ENCODE assay signal across 20 mouse cellular contexts in the genomic region with DNA sequence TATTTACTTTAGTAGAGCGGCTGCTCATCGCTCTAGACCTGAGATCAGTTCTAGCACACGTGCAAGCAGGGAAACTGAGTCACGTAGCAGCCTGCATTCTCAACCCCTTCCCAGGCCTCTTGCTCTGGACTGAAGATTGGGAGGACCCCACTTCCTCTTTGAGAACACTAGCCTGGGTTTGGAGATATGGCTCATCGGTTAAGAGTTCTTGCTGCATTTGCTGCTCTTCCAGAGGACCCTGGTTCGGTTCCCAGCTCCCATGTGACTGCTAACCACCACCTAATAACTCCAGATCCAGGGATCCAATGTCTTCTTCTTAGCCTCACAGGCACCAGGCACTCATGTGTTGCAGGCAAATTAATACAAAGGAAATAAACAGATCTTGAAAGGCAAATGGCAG. TPM values are rescaled to one million over a fixed set of nuclear protein-coding genes. Genes with fewer than 3 reads are reported as not detected.
DNase-seq lines count a peak whose midpoint lies in the region; ATAC-seq and TF ChIP-seq lines count a peak whose summit lies in the region.
"Had no signal": no experiment of that assay in that cellular context is flagged by ENCODE, and none has a peak within 500 bp of the region (broad histone marks: within the 10 kb centered on the region; RNA-seq: fewer than 3 reads in every experiment).

No protein-coding gene starts in this region.

- peak overlapping the region; percentile 6; the same call in 1 of the 2 replicates for H3K4me3 ChIP-seq in heart, embryonic 16.5 days (ENCODE audit: low read length)
- H3K4me3 ChIP-seq in heart, embryonic 11.5 days (ENCODE audit: low read depth, low read length) = no peak overlapping the region
- no peak overlapping the region for H3K4me3 ChIP-seq in spleen, adult 2 months (ENCODE audit: extremely low read depth, insufficient read depth, insufficient read length)
- H3K4me3 ChIP-seq in MEL (ENCODE audit: control insufficient read depth in 1 of 2, insufficient read depth in 1 of 2, low read depth in 2 of 2, low read length in 2 of 2) = peak overlapping the region; percentile 69 to 84
- H3K4me3 ChIP-seq in liver, embryonic 15.5 days (replicated peaks) = no peak overlapping the region
- no peak overlapping the region for H3K4me3 ChIP-seq in hindbrain, embryonic 10.5 days
- H3K4me3 ChIP-seq: embryonic facial prominence, embryonic 12.5 days; forebrain, embryonic 15.5 days; heart, adult 2 months; heart, embryonic 12.5 days had no signal

- DNase-seq in spleen, adult 2 months (ENCODE audit: low read depth in 1 of 2, low spot score in 2 of 2) = no peak
- DNase-seq in spleen, postnatal 14 days (ENCODE audit: low spot score in 2 of 2) = no peak
- peak; percentile 97 for DNase-seq in MEL (ENCODE audit: low read depth, low spot score)
- no peak for DNase-seq in hindbrain, embryonic 10.5 days (ENCODE audit: low spot score)
- DNase-seq in kidney, postnatal 14 days = no peak
- DNase-seq: adrenal gland, adult 8-10 months; cerebellum, adult 11 months; cerebellum, adult 8-10 months; cerebellum, postnatal 14 days; embryo, embryonic 11 days; gastrocnemius, postnatal 14 days; heart, postnatal 10 days had no signal

- no peak for ATAC-seq in heart, embryonic 16.5 days (replicated peaks; ENCODE audit: extremely low read depth, insufficient read depth, low FRiP score)
- ATAC-seq in heart, embryonic 11.5 days (replicated peaks; ENCODE audit: insufficient number of reproducible peaks, low FRiP score, low TSS enrichment) = no peak
- no peak for ATAC-seq in liver, embryonic 15.5 days (ENCODE audit: insufficient read depth)
- ATAC-seq: forebrain, embryonic 15.5 days had no signal

- H3K4me1 ChIP-seq in heart, embryonic 16.5 days (ENCODE audit: control insufficient read depth, insufficient read depth, low read length) = peaks cover 38% of the 10 kb centered on the region
- H3K4me1 ChIP-seq in heart, embryonic 11.5 days (ENCODE audit: control insufficient read depth, insufficient read depth, low read length) = peaks cover 25% of the 10 kb centered on the region
- H3K4me1 ChIP-seq in spleen, adult 2 months (ENCODE audit: control insufficient read depth, insufficient read depth, insufficient read length) = peaks cover 35% of the 10 kb centered on the region
- H3K4me1 ChIP-seq in MEL (ENCODE audit: control insufficient read depth in 1 of 2, insufficient read depth in 2 of 2, low read length in 2 of 2) = peaks cover 35 to 71% of the 10 kb centered on the region in 2 experiments
- peaks cover 88% of the 10 kb centered on the region for H3K4me1 ChIP-seq in liver, embryonic 15.5 days (replicated peaks)
- peaks cover 44% of the 10 kb centered on the region for H3K4me1 ChIP-seq in hindbrain, embryonic 10.5 days (replicated peaks)

- H3K79me2 ChIP-seq in MEL (ENCODE audit: control insufficient read depth, insufficient read depth, low read length, poor library complexity) = peaks cover 80% of the 10 kb centered on the region

- TF ChIP-seq RAD21 in MEL (IDR thresholded peaks at IDR 0.05; ENCODE audit: low read depth, low read length) = no peak

- H3K36me3 ChIP-seq in heart, embryonic 16.5 days (ENCODE audit: control insufficient read depth, insufficient read depth) = no peaks in the 10 kb centered on the region
- no peaks in the 10 kb centered on the region for H3K36me3 ChIP-seq in heart, embryonic 11.5 days (ENCODE audit: control insufficient read depth, insufficient read depth, low read length)
- no peaks in the 10 kb centered on the region for H3K36me3 ChIP-seq in spleen, adult 2 months (ENCODE audit: control insufficient read depth, insufficient read depth, low read length)
- H3K36me3 ChIP-seq in MEL (ENCODE audit: control insufficient read depth in 1 of 2, insufficient read depth in 2 of 2, low read length in 2 of 2) = peaks cover 14 to 71% of the 10 kb centered on the region in 2 experiments
- H3K36me3 ChIP-seq in liver, embryonic 15.5 days (replicated peaks) = no peaks in the 10 kb centered on the region
- H3K36me3 ChIP-seq in hindbrain, embryonic 10.5 days = no peaks in the 10 kb centered on the region
- H3K36me3 ChIP-seq: embryonic facial prominence, embryonic 12.5 days; forebrain, embryonic 15.5 days; heart, embryonic 12.5 days had no signal

- H3K4me2 ChIP-seq in heart, embryonic 16.5 days (ENCODE audit: low read depth, low read length) = peak overlapping the region; percentile 27; the same call in 1 of the 2 replicates
- no peak overlapping the region for H3K4me2 ChIP-seq in heart, embryonic 11.5 days
- no peak overlapping the region for H3K4me2 ChIP-seq in liver, embryonic 15.5 days
- H3K4me2 ChIP-seq: embryonic facial prominence, embryonic 12.5 days; forebrain, embryonic 15.5 days; heart, embryonic 12.5 days; hindbrain, embryonic 14.5 days had no signal

- 91% methylated on average over 6 of the region's 6 CpGs for WGBS in heart, embryonic 16.5 days
- WGBS in heart, embryonic 11.5 days (ENCODE audit: insufficient replicate concordance) = 90% methylated on average over 6 of the region's 6 CpGs
- WGBS in spleen, adult 2 months = 70% methylated on average over 6 of the region's 6 CpGs
- 57% methylated on average over 6 of the region's 6 CpGs for WGBS in liver, embryonic 15.5 days (ENCODE audit: insufficient replicate concordance)
- 92% methylated on average over 6 of the region's 6 CpGs for WGBS in hindbrain, embryonic 10.5 days

- no peak overlapping the region for H3K9ac ChIP-seq in heart, embryonic 16.5 days (ENCODE audit: low read length)
- H3K9ac ChIP-seq in heart, embryonic 11.5 days (ENCODE audit: low read depth, low read length) = no peak overlapping the region
- peak overlapping the region; percentile 91 for H3K9ac ChIP-seq in MEL (ENCODE audit: control insufficient read depth, low read depth, low read length, poor library complexity, severe bottlenecking)
- no peak overlapping the region for H3K9ac ChIP-seq in liver, embryonic 15.5 days
- H3K9ac ChIP-seq: embryonic facial prominence, embryonic 12.5 days; forebrain, embryonic 15.5 days; heart, embryonic 12.5 days; hindbrain, embryonic 14.5 days had no signal

- no peak for TF ChIP-seq POLR2A in spleen, adult 2 months (IDR thresholded peaks at IDR 0.05; ENCODE audit: low read depth, low read length)
- TF ChIP-seq POLR2A in MEL (IDR thresholded peaks at IDR 0.05; ENCODE audit: control insufficient read depth in 1 of 2, insufficient read depth in 1 of 2, low read depth in 1 of 2, low read length in 2 of 2, poor library complexity in 1 of 2) = peak in 1 of 2 experiments; percentile 37; a peak in 1 of 4 replicates

- no peak for TF ChIP-seq EP300 in MEL (IDR thresholded peaks at IDR 0.05; ENCODE audit: low read depth in 1 of 2, low read length in 2 of 2)

- no peaks in the 10 kb centered on the region for H3K9me3 ChIP-seq in heart, embryonic 16.5 days (replicated peaks; ENCODE audit: control insufficient read depth, low read length)
- no peaks in the 10 kb centered on the region for H3K9me3 ChIP-seq in heart, embryonic 11.5 days (replicated peaks; ENCODE audit: control insufficient read depth, low read length)
- no peaks in the 10 kb centered on the region for H3K9me3 ChIP-seq in MEL (replicated peaks; ENCODE audit: insufficient read depth, low read length)
- H3K9me3 ChIP-seq in liver, embryonic 15.5 days (replicated peaks) = no peaks in the 10 kb centered on the region
- H3K9me3 ChIP-seq in hindbrain, embryonic 10.5 days = no peaks in the 10 kb centered on the region
- H3K9me3 ChIP-seq: embryonic facial prominence, embryonic 12.5 days; forebrain, embryonic 15.5 days; heart, embryonic 12.5 days had no signal

- H3K27me3 ChIP-seq in heart, embryonic 16.5 days (ENCODE audit: control insufficient read depth, insufficient read depth, low read length) = no peaks in the 10 kb centered on the region
- H3K27me3 ChIP-seq in heart, embryonic 11.5 days (ENCODE audit: control insufficient read depth, insufficient read depth, low read length) = 0 out of 2 replicates have a peak, but pooled peaks cover 3% of the 10 kb centered on the region
- H3K27me3 ChIP-seq in spleen, adult 2 months (ENCODE audit: control insufficient read depth, insufficient read depth, low read length) = no peaks in the 10 kb centered on the region
- H3K27me3 ChIP-seq in MEL (ENCODE audit: control insufficient read depth in 1 of 2, insufficient read depth in 2 of 2, low read length in 2 of 2) = no peaks in the 10 kb centered on the region
- no peaks in the 10 kb centered on the region for H3K27me3 ChIP-seq in liver, embryonic 15.5 days
- H3K27me3 ChIP-seq in hindbrain, embryonic 10.5 days (ENCODE audit: insufficient read depth, poor library complexity, severe bottlenecking) = peaks cover 4% of the 10 kb centered on the region; the same call in 1 of the 2 replicates
- H3K27me3 ChIP-seq: embryonic facial prominence, embryonic 12.5 days; forebrain, embryonic 15.5 days had no signal

- H3K27ac ChIP-seq in heart, embryonic 16.5 days (ENCODE audit: low read length) = no peak overlapping the region; the same call in 1 of the 2 replicates
- no peak overlapping the region for H3K27ac ChIP-seq in heart, embryonic 11.5 days (ENCODE audit: low read depth, low read length)
- 0 out of 2 replicates have a peak overlapping the region, but pooled peaks have one; percentile 6 for H3K27ac ChIP-seq in spleen, adult 2 months (ENCODE audit: insufficient read depth, low read length)
- H3K27ac ChIP-seq in MEL (ENCODE audit: control insufficient read depth, low read depth, low read length) = peak overlapping the region; percentile 99
- 0 out of 2 replicates have a peak overlapping the region, but pooled peaks have one; percentile 29 for H3K27ac ChIP-seq in liver, embryonic 15.5 days (replicated peaks)
- H3K27ac ChIP-seq in hindbrain, embryonic 10.5 days = no peak overlapping the region
- H3K27ac ChIP-seq: embryonic facial prominence, embryonic 12.5 days; forebrain, embryonic 15.5 days; hindbrain, embryonic 14.5 days had no signal

- no peak for TF ChIP-seq CTCF in spleen, adult 2 months (IDR thresholded peaks at IDR 0.05; ENCODE audit: extremely low read depth, insufficient read depth, insufficient read length, insufficient replicate concordance)
- no peak for TF ChIP-seq CTCF in MEL (IDR thresholded peaks at IDR 0.05 in 2 of 3, conservative IDR thresholded peaks at IDR 0.05 in 1 of 3; ENCODE audit: control insufficient read depth in 1 of 3, insufficient read depth in 1 of 3, low read depth in 2 of 3, low read length in 3 of 3, poor library complexity in 1 of 3, severe bottlenecking in 1 of 3)

TF ChIP-seq in MEL, 35 proteins besides CTCF, POLR2A, EP300 and RAD21 (continues in another document):
- TF ChIP-seq ZC3H11A (IDR thresholded peaks at IDR 0.05; ENCODE audit: low read depth, low read length) = no peak

RNA-seq across cellular contexts. Expression of a gene that starts 2.9 kb away (rescaled TPM):
- 30.9 and 31.7 TPM in 2 replicates for polyA plus RNA-seq in heart, embryonic 16.5 days (2015; fragmentation: Nextera tagmentation; extraction: Ambion mirVana)
- polyA plus RNA-seq in heart, embryonic 11.5 days (2014; fragmentation: Nextera tagmentation; extraction: Ambion mirVana) = 24.6 and 25.0 TPM in 2 replicates
- polyA plus RNA-seq in spleen, adult 2 months (2012; rRNA removed) = 104 and 137 TPM in 2 replicates
- total RNA-seq in MEL (2012; rRNA removed) = 100 and 102 TPM in 2 replicates
- polyA plus RNA-seq in MEL (2012; ENCODE audit: insufficient read depth in 1 of 2, insufficient read length in 2 of 2, low read depth in 1 of 2, low replicate concordance in 2 of 2, missing spikeins in 1 of 2) = 100 to 1,000 TPM in 1 of 2 experiments, not detected in 1; 389 TPM
- 5.7 and 6.5 TPM in 2 replicates for polyA plus RNA-seq in liver, embryonic 15.5 days (2015; fragmentation: Nextera tagmentation; extraction: Ambion mirVana)
- polyA plus RNA-seq in hindbrain, embryonic 10.5 days (2016; fragmentation: Nextera tagmentation; extraction: Ambion mirVana) = 25.7 and 32.7 TPM in 2 replicates

Comparison
In these comparisons a context has a peak if more than half of its experiments do, and no peak if none do; other contexts are left out.
1. H3K4me3 ChIP-seq: peak in heart, embryonic 16.5 days (single experiment) and MEL (2 of 2); none in heart, embryonic 11.5 days (single experiment), spleen, adult 2 months (single experiment), liver, embryonic 15.5 days (single experiment) and hindbrain, embryonic 10.5 days (single experiment).
2. H3K27ac ChIP-seq: peak in spleen, adult 2 months (single experiment), MEL (single experiment) and liver, embryonic 15.5 days (single experiment); none in heart, embryonic 16.5 days (single experiment), heart, embryonic 11.5 days (single experiment) and hindbrain, embryonic 10.5 days (single experiment).